Mouse (Mus musculus) adrenal gland, postnatal 10 days (tissue): ENCODE data around the gene Ext2. TPM values are rescaled to one million over a fixed set of nuclear protein-coding genes. Genes with fewer than 3 reads are reported as not detected.
A peak's percentile ranks its signal among the peaks of the same experiment; 100 is the strongest.

Experiments used
- DNase-seq: peaks from one replicate; pipeline ENCODE4 v3.0.0; 2021; ENCODE audit warnings: mixed read lengths
- total RNA-seq, 2 experiments: library from RNA; stranded (reverse); gene quantifications; 2 replicates each; pipeline ENCODE4 v1.2.3; 2021

Gene Ext2
- total RNA-seq, 2 experiments from 2014 or later = 79.1 to 80.4 TPM

GRCm38 (mm10) chr2:93776267-93777055, 45.9 kb downstream of the Ext2 start:
- DNase-seq = no peak

- peak; percentile 47 for DNase-seq
Observed at GRCm38 (mm10) chr2:93775431-93775830, 46.9 kb downstream of the Ext2 start.

GRCm38 (mm10) chr2:93774946-93775345, 47.4 kb downstream of the Ext2 start:
- no peak for DNase-seq

- no peak for DNase-seq
Observed at GRCm38 (mm10) chr2:93772765-93773085, 49.6 kb downstream of the Ext2 start.

- no peak for DNase-seq
Observed at GRCm38 (mm10) chr2:93772054-93772764, 50.2 kb downstream of the Ext2 start.

- no peak for DNase-seq
Observed at GRCm38 (mm10) chr2:93770895-93771294, 51.5 kb downstream of the Ext2 start.

- peak; percentile 31 for DNase-seq
Observed at GRCm38 (mm10) chr2:93769875-93770274, 52.5 kb downstream of the Ext2 start.

GRCm38 (mm10) chr2:93765721-93766120, 56.6 kb downstream of the Ext2 start:
- DNase-seq = no peak

- DNase-seq = no peak
Observed at GRCm38 (mm10) chr2:93764211-93764610, 58.2 kb downstream of the Ext2 start.

GRCm38 (mm10) chr2:93760389-93760788, 62.0 kb downstream of the Ext2 start:
- no peak for DNase-seq

- DNase-seq = no peak
Observed at GRCm38 (mm10) chr2:93759173-93759572, 63.2 kb downstream of the Ext2 start.

- no peak for DNase-seq
Observed at GRCm38 (mm10) chr2:93758298-93758697, 64.1 kb downstream of the Ext2 start.

GRCm38 (mm10) chr2:93754366-93754765, 68.0 kb downstream of the Ext2 start:
- no peak for DNase-seq

- DNase-seq = no peak
Observed at GRCm38 (mm10) chr2:93753147-93753758, 69.1 kb downstream of the Ext2 start.

- DNase-seq = peak; percentile 47
Observed at GRCm38 (mm10) chr2:93749709-93750108, 72.7 kb downstream of the Ext2 start.

GRCm38 (mm10) chr2:93747538-93748126, 74.7 kb downstream of the Ext2 start:
- no peak for DNase-seq

- no peak for DNase-seq
Observed at GRCm38 (mm10) chr2:93746620-93747019, 75.7 kb downstream of the Ext2 start.

GRCm38 (mm10) chr2:93746162-93746561, 76.2 kb downstream of the Ext2 start:
- no peak for DNase-seq

- peak; percentile 17 for DNase-seq
Observed at GRCm38 (mm10) chr2:93745741-93746140, 76.6 kb downstream of the Ext2 start.

GRCm38 (mm10) chr2:93744346-93745229, 77.8 kb downstream of the Ext2 start:
- no peak for DNase-seq

- DNase-seq = no peak
Observed at GRCm38 (mm10) chr2:93741700-93742099, 80.7 kb downstream of the Ext2 start.

GRCm38 (mm10) chr2:93739044-93739569, 83.3 kb downstream of the Ext2 start:
- no peak for DNase-seq
